Mouse (Mus musculus) ES-E14 (cell line): ENCODE results near the gene Ccr1l1. TPM values are rescaled to one million over a fixed set of nuclear protein-coding genes. Genes with fewer than 3 reads are reported as not detected.

Experiments
- DNase-seq: peaks from one replicate; pipeline ENCODE4 v3.0.0-alpha.2; 2013; ENCODE audit warnings: low read depth, low spot score
- H3K27ac ChIP-seq: 2 replicates; pipeline ENCODE4 v1.5.1; 2012; ENCODE audit warnings: low read depth, mild to moderate bottlenecking, low read length, moderate library complexity, mixed read lengths; ENCODE audit not compliant: poor library complexity, insufficient read depth, severe bottlenecking
- H3K36me3 ChIP-seq: 2 replicates; pipeline ENCODE4 v1.6.1; 2012; ENCODE audit warnings: mild to moderate bottlenecking, low read length, moderate library complexity, mixed read lengths; ENCODE audit not compliant: control insufficient read depth, poor library complexity, insufficient read depth, severe bottlenecking
- H3K4me1 ChIP-seq, 2 experiments: fragments of 150-350 bp in 1 of 2; sonication (generic) in 1 of 2; 2 replicates each; pipeline ENCODE4 v1.6.1; 2012; ENCODE audit warnings: low read length in 2 of 2, mild to moderate bottlenecking in 1 of 2, mixed read lengths in 1 of 2; ENCODE audit not compliant: control insufficient read depth in 2 of 2, insufficient read depth in 2 of 2, poor library complexity in 1 of 2
- H3K4me3 ChIP-seq, 2 experiments: fragments of 150-350 bp in 1 of 2; sonication (generic) in 1 of 2; 2 replicates each; pipeline ENCODE4 v1.5.1; 2012; ENCODE audit warnings: low read length in 2 of 2, low read depth in 1 of 2, mild to moderate bottlenecking in 1 of 2, mixed read lengths in 1 of 2; ENCODE audit not compliant: insufficient read depth in 1 of 2, poor library complexity in 1 of 2, severe bottlenecking in 1 of 2
- H3K9ac ChIP-seq: 2 replicates; pipeline ENCODE4 v1.6.1; 2012; ENCODE audit warnings: low read depth, mild to moderate bottlenecking, low read length, mixed read lengths; ENCODE audit not compliant: poor library complexity, insufficient read depth, severe bottlenecking
- H3K9me3 ChIP-seq: fragments of 150-350 bp; sonication (generic); 2 replicates; pipeline ENCODE4 v1.6.1; 2012; ENCODE audit warnings: low read depth, mild to moderate bottlenecking, low read length; ENCODE audit not compliant: control insufficient read depth, insufficient read depth
- CHD2 ChIP-seq: IDR thresholded peaks from 2 replicates; pipeline ENCODE4 v1.6.1; 2014; ENCODE audit warnings: mild to moderate bottlenecking, low read depth, low read length, inconsistent platforms
- HCFC1 ChIP-seq: IDR thresholded peaks from 2 replicates; pipeline ENCODE4 v1.6.1; 2012; ENCODE audit warnings: low read length, inconsistent platforms, borderline replicate concordance; ENCODE audit not compliant: insufficient read depth
- MAFK ChIP-seq: IDR thresholded peaks from 2 replicates; pipeline ENCODE4 v1.6.1; 2014; ENCODE audit warnings: mild to moderate bottlenecking, low read depth, low read length, inconsistent platforms; ENCODE audit not compliant: insufficient read depth
- ZC3H11A ChIP-seq: IDR thresholded peaks from 2 replicates; pipeline ENCODE4 v1.6.1; 2012; ENCODE audit warnings: low read depth, mild to moderate bottlenecking, inconsistent platforms, low read length, borderline replicate concordance
- ZNF384 ChIP-seq: IDR thresholded peaks from 2 replicates; pipeline ENCODE4 v1.6.1; 2012; ENCODE audit warnings: low read depth, low read length, inconsistent platforms
- in situ Hi-C, 2 experiments: fragments of 600-800 bp; cut with MboI; formaldehyde crosslinking; loops; one replicate each; pipeline ENCODE4 v1.15.1; 2025; ENCODE audit warnings: low sequenced_read_pairs in 2 of 2, inconsistent platforms in 1 of 2; ENCODE audit not compliant: unreplicated experiment in 2 of 2
- total RNA-seq: library from RNA; depleted of rRNA; stranded (reverse); fragments of 300-350 nt; gene quantifications from 2 replicates; pipeline ENCODE4 v1.2.3, GENCODE M21; 2012; rRNA removed

The Ccr1l1 gene
- not detected in 2 replicates for total RNA-seq

- in situ Hi-C loops = no loop called here
- no peak for TF ChIP-seq ZC3H11A
- TF ChIP-seq CHD2 = no peak
- no peak for TF ChIP-seq HCFC1
- no peak for TF ChIP-seq MAFK
- TF ChIP-seq ZNF384 = no peak
- no peaks in the 10 kb centered on the region for H3K9me3 ChIP-seq
- no peaks in the 10 kb centered on the region for H3K36me3 ChIP-seq
- no peak within 1 kb of the TSS for H3K9ac ChIP-seq
- H3K4me3 ChIP-seq = no peak within 1 kb of the TSS
- no peak for DNase-seq
- no peak within 1 kb of the TSS for H3K27ac ChIP-seq
- no peaks in the 10 kb centered on the region for H3K4me1 ChIP-seq
Observed at GRCm38 (mm10) chr9:123978308-123978707, at the start of gene Ccr1l1. Gene Ccr1l1, minus strand, starts transcription at chr9:123978408.

- Histone ChIP-seq H3K4me1 (no peaks in the 10 kb centered on the region), H3K9me3 (no peaks in the 10 kb centered on the region), H3K36me3 (no peaks in the 10 kb centered on the region), H3K4me3 (no peak within 1 kb of the TSS), H3K9ac (no peak within 1 kb of the TSS), H3K27ac (no peak within 1 kb of the TSS)
- in situ Hi-C loops = no loop called here
- DNase-seq = no peak
- TF ChIP-seq CHD2 (no peak), MAFK (no peak), HCFC1 (no peak), ZNF384 (no peak), ZC3H11A (no peak)
Observed at GRCm38 (mm10) chr9:124021672-124022071, 43.5 kb upstream of the Ccr1l1 start, which contains the start of gene Ccr3. Gene Ccr3, plus strand, starts transcription at chr9:124021972.

- no peak overlapping the region for H3K9ac ChIP-seq
- H3K4me3 ChIP-seq = no peak overlapping the region
- no peak overlapping the region for H3K27ac ChIP-seq
- H3K9me3 ChIP-seq = no peaks in the 10 kb centered on the region
- DNase-seq = no peak
- no peaks in the 10 kb centered on the region for H3K36me3 ChIP-seq
- TF ChIP-seq HCFC1 (no peak), MAFK (no peak), CHD2 (no peak), ZC3H11A (no peak), ZNF384 (no peak)
- in situ Hi-C loops = no loop called here
- H3K4me1 ChIP-seq = no peaks in the 10 kb centered on the region
Observed at GRCm38 (mm10) chr9:124019887-124020286, 41.7 kb upstream of the Ccr1l1 start.

GRCm38 (mm10) chr9:124016048-124016447 is 37.8 kb upstream of the Ccr1l1 start:
- H3K27ac ChIP-seq = no peak overlapping the region
- no peaks in the 10 kb centered on the region for H3K36me3 ChIP-seq
- DNase-seq = no peak
- no peaks in the 10 kb centered on the region for H3K4me1 ChIP-seq
- in situ Hi-C loops = no loop called here
- TF ChIP-seq MAFK = no peak
- no peak for TF ChIP-seq ZC3H11A
- no peak for TF ChIP-seq HCFC1
- no peak for TF ChIP-seq CHD2
- no peak for TF ChIP-seq ZNF384
- H3K9ac ChIP-seq = no peak overlapping the region
- H3K4me3 ChIP-seq = no peak overlapping the region
- no peaks in the 10 kb centered on the region for H3K9me3 ChIP-seq
